Mouse (Mus musculus) embryo, embryonic 11.5 days (tissue): ENCODE data around the gene Fbxo21.

Experiments
- DNase-seq: peaks from one replicate; pipeline ENCODE4 v3.0.0-alpha.2; 2012; ENCODE audit warnings: low read depth, low spot score

Gene Fbxo21

DNA sequence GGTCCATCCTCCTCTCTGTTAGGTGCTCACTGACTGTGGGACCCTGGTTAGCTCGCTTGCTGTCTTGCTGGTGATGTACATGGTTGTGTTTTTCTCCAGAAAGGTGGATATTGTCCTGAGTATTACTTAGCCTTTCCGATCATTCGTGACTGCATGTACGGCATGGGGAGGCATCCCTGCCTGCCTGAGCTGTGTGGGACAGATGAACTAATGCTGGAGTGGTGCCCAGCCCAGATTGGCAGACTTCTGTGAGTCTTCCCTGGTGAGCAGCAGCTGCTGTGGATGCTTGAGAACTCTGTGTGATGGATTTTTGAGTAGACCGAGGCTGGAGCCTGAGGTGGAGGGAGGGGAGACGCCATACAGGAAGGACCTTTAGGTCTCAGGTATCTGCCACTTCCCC is 68.4 kb downstream of the Fbxo21 start:
- no peak for DNase-seq

DNA sequence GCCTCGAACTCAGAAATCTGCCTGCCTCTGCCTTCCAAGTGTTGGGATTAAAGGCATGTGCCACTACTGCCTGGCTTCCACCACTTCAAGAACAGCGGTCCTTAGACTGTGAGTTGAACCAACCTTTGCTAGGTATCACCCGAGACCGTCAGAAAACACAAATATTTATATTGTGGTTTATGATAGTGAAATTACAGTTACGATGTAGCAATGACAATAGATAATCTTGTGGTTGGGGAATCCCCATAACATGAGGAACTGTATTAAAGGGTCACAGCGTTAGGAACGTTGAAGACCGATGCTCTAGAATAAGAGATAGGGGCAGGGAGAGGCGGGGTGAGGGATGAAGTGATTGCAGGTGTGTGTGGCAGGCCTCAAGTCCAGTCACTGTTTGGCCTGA is 68.9 kb downstream of the Fbxo21 start:
- no peak for DNase-seq

DNA sequence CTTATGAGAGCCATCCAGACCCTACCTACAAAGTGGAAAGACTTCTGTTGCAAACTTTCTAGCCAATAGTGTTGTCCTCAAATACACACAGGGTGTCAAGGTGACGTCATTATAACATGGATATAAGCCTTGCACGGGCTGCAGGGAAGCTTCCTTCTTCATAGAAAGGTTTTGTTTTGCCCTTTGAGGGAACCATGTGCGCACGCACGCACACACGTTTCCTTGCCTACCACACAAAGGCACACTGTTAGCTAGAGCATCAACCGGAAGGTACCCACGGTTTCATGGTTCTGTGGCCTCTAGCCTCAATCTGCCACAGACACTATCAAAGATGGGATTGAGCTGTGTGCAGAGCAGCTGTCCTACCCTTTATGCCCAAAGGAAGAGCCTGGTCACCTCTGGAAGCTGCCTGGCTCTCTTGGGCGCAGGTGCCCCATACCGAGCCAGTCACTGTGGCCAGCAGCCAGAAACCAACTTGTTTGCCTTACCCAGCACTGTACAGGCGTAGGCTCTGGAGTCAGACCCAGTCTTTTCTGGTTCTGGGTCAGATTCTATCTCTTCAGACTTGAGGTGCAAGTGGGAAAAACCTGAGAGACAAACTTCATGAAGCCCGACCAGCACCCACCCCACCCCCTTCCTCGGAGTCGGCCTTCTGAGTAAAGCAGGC is 70.7 kb downstream of the Fbxo21 start:
- no peak for DNase-seq

DNA sequence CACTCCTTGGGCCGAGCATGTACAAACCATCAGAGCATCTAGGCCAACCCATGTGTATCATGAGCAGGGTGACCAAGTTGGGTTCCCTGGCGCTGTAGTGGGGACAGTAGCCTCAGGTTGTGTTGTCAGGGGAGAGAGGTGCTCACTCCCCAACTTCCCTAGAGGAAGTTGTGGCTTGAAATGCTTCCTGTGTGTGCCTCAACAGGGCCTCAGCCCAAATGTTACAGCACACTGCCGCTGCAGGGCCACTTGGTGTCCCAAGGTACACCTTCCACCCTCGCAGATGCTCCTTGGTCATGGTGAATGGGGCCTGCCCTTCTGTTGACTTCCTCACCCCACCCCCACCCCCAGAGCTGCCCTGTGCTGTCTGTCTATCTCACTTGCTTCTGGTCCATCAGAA is 71.9 kb downstream of the Fbxo21 start:
- DNase-seq = no peak

DNA sequence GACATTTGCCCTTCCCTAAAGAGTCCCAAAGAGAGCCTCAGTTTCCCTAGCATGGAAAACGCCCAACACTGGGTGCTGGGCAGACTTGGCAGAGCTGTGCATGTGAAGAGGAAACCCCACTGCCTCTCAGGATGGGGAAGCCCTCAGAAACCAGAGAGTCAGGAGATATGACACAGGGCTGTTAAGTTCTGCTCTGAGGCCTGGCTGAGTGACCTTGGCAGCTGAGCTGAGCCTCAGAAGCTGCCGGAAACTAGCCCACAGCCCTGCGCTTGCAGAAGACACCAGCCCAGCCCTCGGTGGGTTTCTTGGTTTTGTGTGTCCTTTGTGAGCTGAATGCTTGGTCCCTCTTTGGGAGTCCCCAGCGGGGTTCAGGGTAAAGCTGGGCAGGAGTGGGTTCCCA is 72.4 kb downstream of the Fbxo21 start:
- DNase-seq = no peak

DNA sequence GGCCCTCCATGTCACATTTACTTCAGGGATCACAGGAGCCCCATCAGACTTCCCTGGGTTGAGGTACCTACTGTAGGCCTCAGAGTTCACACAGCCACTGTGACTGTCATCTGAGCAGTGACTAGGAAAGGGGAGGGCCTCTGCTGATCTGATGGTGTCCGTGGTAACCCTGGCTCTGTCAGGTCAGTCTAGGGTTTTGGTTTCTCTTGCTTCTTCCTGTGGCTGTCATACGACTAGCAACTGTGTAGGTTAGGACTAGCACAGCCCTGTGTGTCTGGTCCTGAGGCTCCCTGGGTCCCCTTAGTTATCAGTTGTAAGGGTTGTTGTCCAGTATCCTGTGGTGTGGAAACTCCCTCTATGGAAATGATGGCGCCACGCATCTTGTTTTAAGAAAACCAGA is 74.2 kb downstream of the Fbxo21 start:
- no peak for DNase-seq

DNA sequence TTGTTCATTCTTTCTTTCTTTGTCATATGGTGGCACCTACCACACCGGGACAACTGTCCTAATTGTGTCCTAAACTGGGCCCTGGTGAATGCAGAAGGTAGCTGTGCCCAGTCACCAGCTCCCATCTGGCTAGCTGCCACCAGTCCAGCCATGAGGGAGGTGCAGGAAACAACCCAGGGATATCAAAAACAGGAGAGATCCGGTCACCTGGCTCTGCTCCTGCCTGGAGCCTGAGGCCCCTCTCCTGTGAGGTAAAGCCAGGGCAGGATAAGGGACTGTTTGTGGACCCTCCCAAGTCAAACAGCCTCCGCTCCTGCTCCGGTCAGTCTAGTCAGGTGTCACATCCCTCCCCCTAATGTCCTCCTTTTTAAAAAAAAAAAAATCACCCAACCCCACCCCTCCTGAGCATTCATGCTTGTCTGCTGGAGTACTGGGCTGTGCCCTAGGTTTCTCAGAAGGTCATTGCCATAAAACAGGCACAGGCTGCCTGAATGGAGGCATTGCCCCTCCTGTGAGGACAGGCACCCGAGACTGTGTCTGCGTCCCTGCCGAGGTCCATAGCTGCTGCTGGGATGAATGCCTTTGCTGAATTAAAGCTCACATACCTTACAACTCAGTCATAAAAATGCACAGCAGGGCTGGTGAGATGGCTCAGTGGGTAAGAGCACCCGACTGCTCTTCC is 75.6 kb downstream of the Fbxo21 start:
- no peak for DNase-seq

DNA sequence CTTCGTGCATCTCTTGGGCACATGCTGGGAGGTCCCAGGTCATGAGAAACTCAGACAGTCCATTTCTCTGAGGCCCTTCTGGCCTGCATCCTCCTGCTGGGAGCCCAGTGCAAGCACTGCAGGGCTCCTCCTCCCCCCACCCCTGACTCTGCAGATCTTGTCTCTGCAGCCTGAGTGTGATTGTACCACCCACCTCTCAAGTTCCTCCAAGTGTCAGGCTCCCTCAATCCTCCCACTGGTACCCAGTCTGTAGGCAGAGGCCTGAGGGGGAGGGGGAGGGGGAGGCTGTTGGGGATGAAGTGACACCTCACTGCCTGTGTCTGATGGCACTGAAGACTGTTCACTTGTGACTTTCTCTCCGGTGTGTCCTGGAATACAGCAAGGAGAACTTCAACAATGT is 76.7 kb downstream of the Fbxo21 start:
- DNase-seq = no peak

DNA sequence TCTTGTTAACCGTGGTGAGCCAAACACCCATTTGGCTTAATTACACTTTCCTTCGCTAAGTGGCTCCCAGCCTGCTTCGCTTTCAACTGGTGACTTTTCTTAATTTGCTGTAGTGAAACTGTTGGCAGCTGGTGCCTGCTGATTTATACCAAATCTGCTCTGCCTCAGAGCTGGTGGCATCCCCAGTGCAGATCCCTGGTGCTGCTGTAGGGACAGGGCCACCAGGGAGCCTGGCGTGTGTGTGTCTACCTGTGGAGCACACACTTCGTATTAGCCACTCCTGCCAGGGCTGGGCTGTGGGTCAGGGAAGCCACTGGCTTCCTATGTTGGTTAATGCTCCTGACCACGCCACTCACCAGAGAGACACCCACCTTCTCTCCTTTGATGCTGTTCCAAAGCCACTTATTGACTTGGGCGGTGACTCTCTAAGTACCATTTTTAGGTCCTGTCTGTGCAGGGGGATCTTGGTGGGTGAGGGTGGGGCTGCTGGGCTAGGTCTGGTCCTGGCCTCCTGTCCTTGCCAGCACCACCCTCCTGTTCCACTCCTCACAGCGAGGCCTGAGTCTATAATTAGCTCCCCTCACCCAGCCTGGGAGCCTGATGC is 81.1 kb downstream of the Fbxo21 start:
- DNase-seq = no peak

DNA sequence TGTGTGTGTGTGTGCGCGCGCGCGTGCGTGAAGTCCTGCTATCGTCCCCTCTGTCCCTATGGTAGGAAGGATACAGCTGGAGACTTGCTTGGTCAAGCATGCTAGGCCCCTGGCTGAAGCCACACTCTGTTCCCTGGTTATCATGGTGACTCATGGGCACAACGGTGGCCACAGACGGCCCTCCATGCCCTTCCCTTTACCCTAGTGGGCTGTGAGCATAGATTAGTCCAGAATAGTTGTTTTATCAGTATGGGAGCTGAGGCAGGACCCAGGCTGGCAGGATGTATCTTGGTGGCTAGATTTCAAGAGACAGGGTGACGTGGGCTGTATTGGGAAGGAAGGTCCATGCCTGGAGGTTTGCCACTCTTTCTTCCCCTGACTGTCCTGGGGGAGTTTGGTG is 82.3 kb downstream of the Fbxo21 start:
- no peak for DNase-seq

DNA sequence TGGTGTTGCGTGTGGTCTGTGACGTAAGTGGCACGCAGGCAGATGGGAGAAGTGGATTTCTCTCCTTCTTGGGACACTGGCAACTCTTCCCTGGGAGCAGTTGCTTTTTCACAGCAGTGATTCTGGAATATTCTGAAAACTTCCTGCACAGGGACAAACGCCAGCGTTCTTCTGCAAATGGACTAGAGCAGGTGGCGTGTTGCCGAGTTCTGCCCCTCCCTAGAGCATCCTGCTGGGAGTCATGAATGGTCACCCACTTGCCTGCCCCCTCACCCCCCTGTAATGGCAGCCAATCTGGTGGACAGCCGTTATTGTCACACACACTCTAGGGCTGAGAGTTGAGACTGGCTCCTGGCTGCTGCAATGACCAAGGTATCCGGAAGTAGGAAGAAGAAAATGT is 83.1 kb downstream of the Fbxo21 start:
- DNase-seq = no peak
